Mouse (Mus musculus) brown adipose tissue, adult 24 weeks (tissue): Measurements from ENCODE around the gene Draxin. TPM values are rescaled to one million over a fixed set of nuclear protein-coding genes. Genes with fewer than 3 reads are reported as not detected.

Experiments used
- H3K27ac ChIP-seq: fragments of 200-500 bp; replicated peaks from 2 replicates; pipeline ENCODE4 v1.5.1; 2012; ENCODE audit warnings: low read depth, mild to moderate bottlenecking, low read length
- H3K4me1 ChIP-seq: fragments of 200-500 bp; 2 replicates; pipeline ENCODE4 v1.6.1; 2012; ENCODE audit warnings: low read length, mixed read lengths; ENCODE audit not compliant: control insufficient read depth, insufficient read depth, insufficient read length
- H3K4me3 ChIP-seq: fragments of 200-500 bp; 2 replicates; pipeline ENCODE4 v1.5.1; 2012; ENCODE audit warnings: low read depth, mild to moderate bottlenecking, low read length, moderate library complexity; ENCODE audit not compliant: insufficient read depth
- polyA plus RNA-seq: library from polyadenylated mRNA; stranded (reverse); fragments of >200 nt; gene quantifications from 2 replicates; pipeline ENCODE4 v1.2.4, GENCODE M21; 2012; ENCODE audit not compliant: missing spikeins, insufficient read depth, insufficient read length

Gene Draxin
- polyA plus RNA-seq, 1 experiment = not detected

- Histone ChIP-seq H3K4me1 (peaks cover 7% of the 10 kb centered on the region), H3K4me3 (peak within 1 kb of the TSS; percentile 76), H3K27ac (peak within 1 kb of the TSS; percentile 43)
These were observed 42.5 kb downstream of the Draxin start, which contains the start of gene Agtrap for GRCm38 (mm10) chr4:148087907-148088527. Gene Agtrap (minus strand): TSS chr4:148088031.

- Histone ChIP-seq H3K27ac (peak overlapping the region; percentile 43), H3K4me1 (peaks cover 7% of the 10 kb centered on the region), H3K4me3 (peak overlapping the region; percentile 76)
These were observed 43.2 kb downstream of the Draxin start for GRCm38 (mm10) chr4:148087091-148087906.

- Histone ChIP-seq H3K4me1 (peaks cover 7% of the 10 kb centered on the region), H3K4me3 (no peak overlapping the region; the same call in 1 of the 2 replicates), H3K27ac (peak overlapping the region; percentile 35; the same call in 1 of the 2 replicates)
These were observed 44.6 kb downstream of the Draxin start for GRCm38 (mm10) chr4:148085907-148086305.

GRCm38 (mm10) chr4:148085131-148085906 lies 45.2 kb downstream of the Draxin start:
- Histone ChIP-seq H3K4me1 (peaks cover 7% of the 10 kb centered on the region), H3K4me3 (no peak overlapping the region), H3K27ac (peak overlapping the region; percentile 35)

- Histone ChIP-seq H3K4me1 (peaks cover 7% of the 10 kb centered on the region), H3K27ac (no peak overlapping the region)
These were observed 46.2 kb downstream of the Draxin start for GRCm38 (mm10) chr4:148084261-148084714.

GRCm38 (mm10) chr4:148083176-148083899 lies 47.2 kb downstream of the Draxin start:
- Histone ChIP-seq H3K4me1 (peaks cover 7% of the 10 kb centered on the region), H3K27ac (peak overlapping the region; percentile 56; the same call in 1 of the 2 replicates), H3K4me3 (no peak overlapping the region)

More at GRCm38 (mm10) chr4:148084261-148084714, 46.2 kb downstream of the Draxin start:
- H3K4me3 ChIP-seq = no peak overlapping the region

GRCm38 (mm10) chr4:148082257-148083044 lies 48.0 kb downstream of the Draxin start:
- Histone ChIP-seq H3K4me3 (no peak overlapping the region), H3K4me1 (peaks cover 7% of the 10 kb centered on the region), H3K27ac (no peak overlapping the region)

GRCm38 (mm10) chr4:148081201-148081600 lies 49.3 kb downstream of the Draxin start:
- no peak overlapping the region for H3K4me3 ChIP-seq
- H3K27ac ChIP-seq = no peak overlapping the region
- H3K4me1 ChIP-seq = peaks cover 7% of the 10 kb centered on the region

GRCm38 (mm10) chr4:148080597-148080973 lies 49.9 kb downstream of the Draxin start:
- H3K27ac ChIP-seq = no peak overlapping the region
- H3K4me1 ChIP-seq = peaks cover 5% of the 10 kb centered on the region
- H3K4me3 ChIP-seq = no peak overlapping the region

GRCm38 (mm10) chr4:148079944-148080596 lies 50.4 kb downstream of the Draxin start:
- Histone ChIP-seq H3K4me1 (peaks cover 5% of the 10 kb centered on the region; the same call in 1 of the 2 replicates), H3K4me3 (no peak overlapping the region), H3K27ac (no peak overlapping the region)

- H3K27ac ChIP-seq = no peak overlapping the region
These were observed 51.3 kb downstream of the Draxin start for GRCm38 (mm10) chr4:148079212-148079611.

GRCm38 (mm10) chr4:148075881-148076280 lies 54.6 kb downstream of the Draxin start:
- Histone ChIP-seq H3K4me3 (no peak overlapping the region), H3K4me1 (peaks cover 4% of the 10 kb centered on the region; the same call in 1 of the 2 replicates), H3K27ac (no peak overlapping the region)

More at GRCm38 (mm10) chr4:148079212-148079611, 51.3 kb downstream of the Draxin start:
- Histone ChIP-seq H3K4me1 (peaks cover 5% of the 10 kb centered on the region; the same call in 1 of the 2 replicates), H3K4me3 (no peak overlapping the region)

GRCm38 (mm10) chr4:148075259-148075658 lies 55.2 kb downstream of the Draxin start:
- Histone ChIP-seq H3K4me1 (peaks cover 4% of the 10 kb centered on the region; the same call in 1 of the 2 replicates), H3K4me3 (peak overlapping the region; percentile 68), H3K27ac (no peak overlapping the region)
